Mouse (Mus musculus): ENCODE results near the gene Myzap.

- no peak for TF ChIP-seq CTCF (IDR thresholded peaks at IDR 0.05; ENCODE audit: low read depth, low read length)
- no peak for TF ChIP-seq POLR2A (IDR thresholded peaks at IDR 0.05; ENCODE audit: borderline replicate concordance, low read depth, low read length)
Measured at GRCm38 (mm10) chr9:71604914-71605635, 12.9 kb upstream of the Myzap start.

Measured in bone marrow macrophage, adult 2 months (primary cell).